Mouse (Mus musculus): ENCODE measurements at regions not wholly inside any gene's neighbourhood (a gene's known extent, or its start where the extent isn't known, plus 50 kb on each side); places are given as distances from the start of the nearest gene placed in this dataset.

DNA sequence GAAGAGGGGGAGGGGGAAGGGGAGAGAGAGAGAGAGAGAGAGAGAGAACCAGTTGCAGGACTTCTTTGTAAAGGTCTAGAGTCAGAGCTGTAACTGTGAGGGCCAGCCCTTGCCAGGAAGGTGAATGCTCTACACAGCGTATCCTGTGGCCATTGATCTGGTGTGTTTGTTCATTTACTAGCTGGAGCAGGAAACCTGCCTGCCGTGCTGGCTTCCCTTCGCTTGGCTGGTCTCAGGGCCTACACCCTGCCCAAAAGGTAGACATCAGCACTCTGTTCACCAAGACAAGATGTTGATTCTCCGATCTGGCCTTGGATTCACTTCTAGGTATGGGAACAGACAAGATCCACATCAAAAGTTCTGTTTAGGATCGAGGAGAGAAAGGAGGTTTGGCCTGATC is 87.5 kb upstream of the Haao start:
- DNase-seq (ENCODE audit: low spot score in 2 of 2) = no peak

DNA sequence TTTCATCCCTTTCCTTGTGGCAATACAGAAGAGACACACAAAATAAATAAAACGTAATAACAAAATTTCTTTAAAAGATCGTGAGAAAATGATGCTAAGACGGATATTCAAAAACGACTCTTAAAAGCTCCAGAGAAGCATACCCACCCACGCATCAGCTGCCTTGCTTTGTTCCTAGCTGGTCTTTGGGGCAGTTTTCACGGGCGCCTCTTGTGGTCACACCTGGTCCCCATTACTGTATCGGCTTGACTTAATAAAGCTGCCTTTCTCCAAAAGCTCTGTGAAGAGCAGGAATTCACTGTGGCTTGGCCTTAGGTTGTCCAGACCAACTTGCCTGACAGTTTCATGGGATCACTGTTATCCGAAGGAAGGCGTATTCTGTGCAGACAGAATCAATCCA is 86.0 kb upstream of the Haao start:
- DNase-seq (ENCODE audit: low spot score in 2 of 2) = no peak

DNA sequence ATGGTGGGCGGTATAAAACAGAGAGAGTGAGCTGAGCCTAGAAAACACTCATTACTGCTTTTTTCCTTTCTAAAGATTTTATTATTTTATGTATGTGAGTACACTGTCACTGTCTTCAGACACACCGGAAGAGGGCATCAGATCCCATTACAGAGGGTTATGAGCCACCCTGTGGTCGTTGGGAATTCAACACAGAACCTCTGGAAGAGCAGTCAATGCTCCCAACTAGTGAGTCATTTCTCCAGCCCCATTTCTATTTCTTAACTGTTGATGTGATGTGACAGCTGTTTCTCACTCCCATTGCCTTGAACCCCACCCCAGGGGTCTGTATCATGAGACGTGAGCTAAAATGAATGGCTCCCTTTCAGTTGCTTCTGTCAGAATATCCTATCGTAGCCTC is 82.6 kb upstream of the Haao start:
- DNase-seq (ENCODE audit: low spot score in 2 of 2) = no peak

DNA sequence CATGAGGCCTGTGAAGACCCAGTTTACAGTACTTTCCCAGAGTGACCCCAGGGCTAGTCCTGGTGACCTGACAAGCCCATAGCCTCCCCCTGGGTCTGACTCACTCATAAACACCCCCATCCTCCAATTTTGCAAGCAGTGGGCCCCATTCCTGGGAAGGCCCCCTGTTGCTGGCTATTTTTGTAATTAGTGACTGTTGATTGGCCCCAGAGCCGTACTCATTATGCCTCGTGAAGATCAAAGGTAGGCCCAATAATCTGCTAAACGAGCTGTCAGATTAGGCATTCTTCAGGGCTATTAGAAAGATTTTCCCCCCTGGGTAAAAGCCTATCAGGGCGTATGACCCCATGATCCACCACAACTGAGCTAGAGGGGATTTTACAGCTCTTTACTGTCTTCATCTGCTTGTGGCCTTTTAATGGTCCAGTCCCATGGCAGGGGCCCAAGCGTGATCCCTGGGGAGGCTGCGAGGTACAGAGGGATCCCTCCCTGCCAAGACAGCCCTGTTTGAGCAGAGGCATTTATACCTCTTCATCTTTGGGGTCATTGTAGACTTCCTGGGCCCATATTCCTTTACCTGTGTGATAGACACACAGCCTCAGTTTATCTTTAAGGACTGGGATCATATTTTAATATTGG is 80.1 kb upstream of the Haao start:
- no peak for DNase-seq (ENCODE audit: low spot score in 2 of 2)

DNA sequence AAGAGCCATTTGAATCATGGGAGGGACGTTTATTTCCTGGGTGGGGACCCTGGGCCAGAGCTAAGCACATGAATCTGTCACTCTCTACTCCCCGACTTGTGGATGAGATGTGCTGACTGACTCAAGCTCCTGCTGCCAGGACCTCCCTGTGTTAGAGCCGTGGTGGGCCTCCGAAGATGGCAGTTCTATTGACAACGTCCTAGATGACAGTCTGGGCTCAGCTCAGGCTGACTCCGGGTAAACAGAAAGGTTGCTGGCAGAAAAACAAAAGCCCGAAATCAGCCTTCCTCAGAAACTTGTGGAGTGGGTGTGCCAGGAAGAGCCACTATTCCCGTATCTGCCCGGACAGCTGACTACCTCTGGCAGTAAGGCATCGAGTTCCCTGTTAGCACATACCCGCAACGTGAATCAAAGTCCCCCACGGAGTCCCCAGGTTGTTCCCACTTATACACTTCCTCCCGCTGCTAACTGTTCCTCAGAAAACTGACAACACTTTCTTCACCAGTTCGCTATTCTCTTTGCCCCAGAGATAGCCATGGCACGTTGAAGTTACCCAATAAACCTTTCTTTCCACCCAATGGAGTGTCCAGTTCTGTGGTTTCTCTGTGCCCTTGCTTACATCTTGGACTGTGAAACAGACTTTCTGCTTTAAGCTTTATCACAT is 76.6 kb upstream of the Haao start:
- DNase-seq (ENCODE audit: low spot score in 2 of 2) = no peak

DNA sequence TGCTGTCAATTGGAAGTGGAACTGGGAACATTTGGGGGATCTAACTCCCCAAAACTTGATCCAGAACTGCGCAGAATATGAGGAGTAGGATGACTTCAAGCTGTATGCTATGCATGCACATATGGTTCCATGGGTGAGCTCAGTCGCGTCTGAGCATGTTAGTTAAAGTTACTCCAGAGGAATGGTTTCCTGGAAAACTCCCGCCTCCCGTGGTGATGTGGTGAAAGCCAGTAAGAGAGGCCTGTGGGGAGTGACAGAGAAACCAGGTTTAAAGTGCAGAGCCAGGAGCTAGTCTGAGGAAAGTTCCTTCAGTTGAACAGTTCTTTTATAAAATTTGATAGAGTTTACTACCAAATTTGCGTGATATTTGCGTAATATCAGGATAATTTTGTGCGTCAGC is 73.1 kb upstream of the Haao start:
- DNase-seq (ENCODE audit: low spot score in 2 of 2) = no peak

DNA sequence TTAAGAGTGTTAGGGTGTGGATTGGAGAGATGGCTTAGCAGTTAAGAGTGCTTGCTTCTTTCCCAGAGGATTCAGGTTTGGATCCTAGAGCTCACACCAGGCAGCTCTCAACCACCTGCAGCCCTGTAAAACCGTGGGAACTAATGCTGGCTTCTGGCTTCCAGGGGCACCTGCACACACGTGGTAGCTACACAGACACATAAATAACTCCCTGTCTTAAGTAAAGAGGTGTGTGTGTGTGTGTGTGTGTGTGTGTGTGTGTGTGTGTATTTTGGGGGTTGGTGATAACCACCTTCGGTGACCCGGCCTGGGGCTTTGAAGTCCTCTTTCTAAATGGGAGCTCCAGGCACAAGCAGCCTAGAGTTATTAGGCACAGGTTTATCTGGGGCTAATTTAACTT is 72.5 kb upstream of the Haao start:
- no peak for DNase-seq (ENCODE audit: low spot score in 2 of 2)

DNA sequence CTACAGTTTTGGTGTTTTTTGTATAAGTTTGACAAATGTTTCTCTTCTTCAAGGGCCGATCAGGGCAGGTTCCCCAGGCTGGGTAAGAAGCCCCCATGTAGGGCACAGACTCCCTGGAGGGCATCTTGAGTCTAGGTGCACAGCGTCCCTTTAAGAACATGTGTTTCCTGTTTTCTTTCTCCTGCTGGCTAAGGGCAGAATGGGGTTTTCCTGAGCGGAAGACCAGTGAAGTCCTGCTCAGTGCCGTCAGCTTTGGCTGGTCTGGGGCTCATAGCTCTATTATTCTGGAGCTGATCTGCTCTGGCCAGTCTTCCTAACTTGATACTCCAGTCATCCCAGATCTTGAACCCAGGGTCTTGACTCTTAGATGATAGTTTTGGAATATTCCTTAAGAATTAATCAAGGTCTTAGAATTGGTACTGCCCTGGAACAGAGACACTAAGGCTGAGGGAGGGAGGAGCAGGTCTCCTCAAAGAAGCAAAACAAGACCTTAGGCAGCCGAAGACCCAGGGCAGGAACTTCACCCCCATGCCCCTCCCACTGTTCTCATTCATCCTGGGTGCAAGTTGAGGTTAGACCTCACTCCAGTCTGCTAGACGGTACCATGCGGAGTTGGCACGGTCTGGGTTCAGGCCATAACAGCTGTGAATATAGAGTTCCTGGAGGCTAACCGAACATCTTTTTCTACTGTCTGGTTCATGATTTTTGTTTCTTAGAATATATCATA is 70.8 kb upstream of the Haao start:
- DNase-seq (ENCODE audit: low spot score in 2 of 2) = no peak

DNA sequence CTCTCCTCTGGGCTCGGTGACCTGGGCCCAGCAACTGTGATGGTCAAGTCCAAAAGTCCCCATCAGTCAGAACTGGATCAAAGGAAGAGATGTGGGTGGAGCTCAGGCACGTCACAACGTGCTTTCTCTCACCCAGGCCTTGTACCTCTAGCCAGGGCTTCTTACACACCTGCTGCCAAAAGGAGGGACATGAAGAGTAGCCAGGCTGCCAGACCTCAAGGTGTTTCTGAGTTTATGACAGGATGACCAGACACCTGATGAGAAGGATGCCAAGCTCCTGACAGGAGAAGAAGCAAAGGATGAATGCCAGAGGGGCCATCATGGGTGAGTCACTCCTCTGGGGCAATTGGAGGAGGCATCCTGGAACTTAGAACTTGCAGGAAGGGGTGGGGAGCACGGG is 70.0 kb upstream of the Haao start:
- no peak for DNase-seq (ENCODE audit: low spot score in 2 of 2)

DNA sequence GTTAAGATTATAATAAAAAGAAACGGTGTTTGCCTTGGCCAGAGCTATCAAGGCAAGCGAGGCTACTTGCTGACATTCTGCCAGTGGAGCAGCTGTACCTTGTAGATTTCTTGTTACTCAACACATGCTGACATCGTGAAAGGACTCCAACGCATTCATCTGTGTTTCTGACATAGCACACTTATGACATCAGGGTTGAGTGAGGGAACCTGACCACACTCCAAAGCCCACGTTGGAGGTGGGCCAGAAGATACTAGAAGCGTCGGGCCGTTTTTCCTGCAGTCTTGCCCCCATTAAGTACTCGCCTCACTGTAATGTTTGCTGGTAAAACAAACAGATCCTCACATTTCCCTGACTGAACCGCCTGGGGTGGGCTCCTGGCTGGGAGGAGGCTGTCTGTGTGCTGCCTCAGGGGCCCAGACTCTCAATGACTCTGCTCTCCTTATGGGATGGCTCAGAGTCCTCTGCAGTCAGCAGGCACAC is 69.0 kb upstream of the Haao start:
- no peak for DNase-seq (ENCODE audit: low spot score in 2 of 2)

DNA sequence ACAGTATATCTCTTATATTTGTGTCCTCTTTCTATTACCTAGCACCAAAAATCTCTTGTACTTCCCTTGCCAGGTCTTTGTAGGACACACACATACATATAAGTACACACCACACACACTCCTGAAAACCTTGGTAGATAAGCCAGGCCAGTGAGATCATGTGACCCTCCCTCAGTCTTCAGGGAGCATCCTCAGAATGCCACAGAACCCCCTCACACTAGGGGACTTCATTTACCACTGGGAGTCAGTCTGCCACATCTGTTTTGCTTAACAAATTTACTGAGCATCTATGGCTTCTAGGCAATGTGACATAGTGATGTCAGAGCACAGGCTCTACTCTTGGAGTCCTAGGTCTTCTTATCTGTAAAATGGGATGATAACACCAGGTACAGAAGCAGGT is 67.3 kb upstream of the Haao start:
- no peak for DNase-seq (ENCODE audit: low spot score in 2 of 2)

DNA sequence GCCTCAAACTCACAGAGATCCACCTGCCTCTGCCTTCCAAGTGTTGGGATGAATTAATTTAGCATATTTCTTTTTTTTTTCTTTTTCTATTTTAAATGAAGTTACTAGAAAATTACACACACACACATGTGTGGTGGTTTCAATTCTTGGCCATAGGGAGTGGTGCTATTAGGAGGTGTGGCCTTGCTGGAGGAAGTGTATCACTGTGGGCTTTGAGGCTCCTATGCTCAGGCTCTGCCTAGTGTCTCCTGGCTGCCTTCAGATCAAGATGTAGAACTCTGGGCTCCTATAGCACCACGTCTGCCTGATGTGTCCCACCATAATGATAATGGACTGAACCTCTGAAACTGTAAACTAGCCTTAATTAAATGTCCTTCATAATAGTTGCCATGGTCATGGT is 66.8 kb upstream of the Haao start:
- DNase-seq (ENCODE audit: low spot score in 2 of 2) = no peak

DNA sequence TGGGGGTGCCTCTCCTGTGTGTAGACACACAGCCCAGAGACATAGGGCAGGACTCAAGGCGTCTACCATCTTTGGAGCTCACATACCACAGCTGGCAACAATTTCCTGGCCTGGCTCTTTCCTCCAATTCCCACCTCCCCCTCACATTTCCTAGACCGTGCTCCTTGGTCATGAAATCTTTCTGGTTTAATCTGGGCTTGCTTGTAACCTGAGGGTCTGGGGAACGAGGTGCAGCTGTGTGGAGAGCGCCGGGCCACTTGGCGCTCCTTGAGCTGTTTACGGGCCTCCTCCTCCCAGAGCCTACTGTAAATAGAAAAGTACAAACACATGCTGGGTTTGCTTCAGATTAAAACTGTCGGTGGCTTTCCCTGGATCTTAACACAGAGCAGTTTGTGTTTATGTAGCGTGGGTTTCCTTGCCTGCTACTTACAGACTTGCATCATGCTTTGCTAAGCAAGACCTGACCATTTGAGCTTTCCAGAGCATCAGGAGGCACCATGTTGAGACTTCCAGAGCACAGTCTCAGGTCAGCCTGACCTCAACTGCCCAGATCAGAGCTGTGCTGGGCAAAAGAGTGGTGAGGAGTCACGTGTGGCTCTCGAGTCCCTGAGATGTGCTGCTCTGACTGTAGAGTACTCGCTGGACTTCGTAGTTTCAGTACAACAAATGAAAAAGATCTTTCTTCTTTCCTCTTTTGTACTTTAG is 66.1 kb upstream of the Haao start:
- DNase-seq (ENCODE audit: low spot score in 2 of 2) = no peak

DNA sequence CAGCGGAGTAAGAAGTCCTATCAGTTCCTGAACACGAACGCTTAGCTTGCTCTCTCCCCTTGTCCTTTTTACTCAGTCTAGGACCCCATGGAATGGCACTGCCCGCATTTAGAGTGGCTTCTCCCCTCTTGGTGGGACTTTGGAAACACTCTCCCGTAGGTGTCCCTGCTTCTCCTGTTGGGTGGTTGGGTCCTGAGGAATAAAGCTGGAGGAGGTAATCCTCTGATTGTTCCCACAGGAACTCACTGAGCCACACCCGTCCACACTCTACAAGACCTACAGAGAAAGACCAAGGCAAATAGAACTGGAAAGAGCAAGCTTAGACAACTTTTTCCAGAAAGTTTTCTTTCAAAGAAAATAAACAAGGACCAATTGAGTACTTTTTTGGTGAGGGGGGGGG is 64.7 kb upstream of the Haao start:
- no peak for DNase-seq (ENCODE audit: low spot score in 2 of 2)

DNA sequence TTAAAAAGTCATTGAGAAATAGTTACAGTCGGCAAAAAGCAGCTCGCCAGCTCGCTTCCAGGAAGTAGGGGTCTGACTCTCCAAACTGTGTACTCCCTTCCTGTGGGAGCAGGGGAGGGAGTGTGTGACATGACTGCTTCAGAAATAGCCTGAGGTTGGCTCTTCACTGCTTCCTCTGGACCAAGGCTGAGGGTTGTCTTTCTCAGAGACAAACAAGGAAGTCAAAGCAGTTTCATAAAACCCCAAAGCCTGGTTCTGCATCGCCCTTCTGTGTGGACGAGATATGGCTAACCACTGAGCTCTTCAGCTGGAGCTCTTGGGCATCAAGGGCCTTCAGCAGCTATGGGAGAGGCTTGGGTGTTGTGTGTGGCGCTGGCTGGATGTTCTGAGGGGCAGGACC is 61.0 kb upstream of the Haao start:
- no peak for DNase-seq (ENCODE audit: low spot score in 2 of 2)

DNA sequence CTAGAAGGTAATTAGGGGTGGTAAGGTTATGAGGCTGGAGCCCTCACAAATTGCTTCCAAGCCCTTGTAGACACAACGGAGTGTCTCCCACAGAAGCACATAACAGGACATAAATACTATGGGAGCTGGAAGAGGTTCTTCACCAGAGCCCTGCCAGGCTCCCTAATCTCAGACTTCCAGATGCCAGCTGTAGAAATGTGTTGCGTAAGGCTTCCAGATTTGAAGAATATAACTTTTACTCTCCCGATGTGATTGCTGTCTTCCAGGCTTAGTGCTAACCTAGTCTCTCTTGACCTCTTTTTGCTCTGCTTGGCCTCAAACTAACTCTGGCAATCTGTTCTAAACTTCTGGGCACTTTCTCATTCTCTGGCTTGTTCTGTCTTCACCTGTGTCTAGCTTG is 59.8 kb upstream of the Haao start:
- DNase-seq (ENCODE audit: low spot score in 2 of 2) = no peak

DNA sequence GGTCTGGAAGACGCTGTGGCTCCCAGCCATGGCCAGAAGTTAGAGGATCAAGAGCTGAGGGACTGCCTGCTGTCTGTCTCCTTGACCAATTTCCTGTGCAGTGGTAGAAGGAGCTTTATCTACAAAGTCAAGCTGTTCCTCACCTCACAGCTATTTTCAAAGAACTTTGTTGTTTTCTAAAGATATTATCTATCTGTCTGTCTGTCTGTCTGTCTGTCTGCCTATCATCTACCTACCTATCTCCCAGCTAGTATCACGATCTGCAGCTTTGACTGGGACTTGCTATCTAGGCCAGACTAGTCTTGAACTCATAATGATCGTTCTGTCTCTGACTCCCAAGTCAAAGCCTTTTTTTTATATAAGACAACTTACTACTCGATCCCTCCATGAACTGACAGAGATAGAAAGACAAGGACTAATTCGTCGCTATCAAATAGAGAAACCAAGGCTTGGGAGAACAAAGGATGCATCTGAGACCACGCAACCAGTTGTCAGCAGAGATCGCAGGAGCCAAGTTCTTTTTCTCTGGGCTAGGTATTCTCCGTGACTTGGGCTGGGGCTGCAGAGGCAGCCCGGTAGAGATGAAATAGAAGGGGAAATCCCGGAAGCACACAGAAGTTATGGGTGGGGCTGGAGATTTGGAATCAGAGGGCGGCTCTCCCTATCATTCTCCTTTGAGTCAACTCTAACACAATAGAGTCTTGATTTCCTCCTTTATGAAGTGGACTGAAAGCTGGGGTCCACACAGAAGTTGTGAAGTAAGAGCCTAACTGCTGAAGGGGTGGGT is 59.2 kb upstream of the Haao start:
- DNase-seq (ENCODE audit: low spot score in 2 of 2) = no peak

DNA sequence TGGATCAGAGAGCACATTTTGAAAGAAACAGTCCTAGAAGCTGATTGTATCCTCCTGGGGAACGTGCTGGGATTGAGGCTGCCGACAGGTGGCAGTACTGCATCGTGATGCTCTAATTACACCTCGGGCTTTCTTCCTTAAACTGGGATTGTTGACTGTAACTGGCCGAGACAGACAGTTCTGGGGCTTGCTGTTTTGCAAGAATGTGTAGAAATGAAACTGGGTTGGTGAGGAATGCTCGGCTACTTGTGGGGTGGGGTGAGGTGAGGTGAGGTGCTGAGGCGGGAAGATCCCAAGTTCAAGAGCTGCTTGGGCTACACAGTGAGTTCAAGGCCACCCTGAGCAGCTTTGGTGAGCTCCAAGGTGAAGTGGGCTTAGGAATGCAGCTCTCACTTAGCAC is 55.7 kb upstream of the Haao start:
- peak; percentile 22 to 66 for DNase-seq (ENCODE audit: low spot score in 2 of 2)

DNA sequence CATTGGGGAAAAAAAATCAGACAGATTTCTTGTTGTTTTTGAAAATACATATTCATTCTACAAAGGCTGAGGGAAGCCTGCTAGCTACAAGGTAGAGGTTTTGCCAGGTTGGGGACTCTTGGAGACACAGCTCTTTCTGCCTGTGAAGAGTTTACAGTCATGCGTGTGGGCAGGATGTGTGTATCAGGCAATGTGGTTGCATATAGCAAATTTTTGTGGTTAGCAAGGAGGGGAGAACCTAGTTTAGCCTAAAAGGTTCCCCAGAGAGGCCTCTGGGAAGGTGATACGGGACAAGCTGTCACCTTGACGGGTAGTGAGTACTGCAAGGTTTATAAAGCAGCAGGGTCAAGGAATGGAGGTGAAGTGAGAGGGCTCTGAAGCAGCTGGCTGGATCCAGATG is 54.8 kb upstream of the Haao start:
- DNase-seq (ENCODE audit: low spot score in 2 of 2) = peak in 1 of 2 experiments; percentile 17

DNA sequence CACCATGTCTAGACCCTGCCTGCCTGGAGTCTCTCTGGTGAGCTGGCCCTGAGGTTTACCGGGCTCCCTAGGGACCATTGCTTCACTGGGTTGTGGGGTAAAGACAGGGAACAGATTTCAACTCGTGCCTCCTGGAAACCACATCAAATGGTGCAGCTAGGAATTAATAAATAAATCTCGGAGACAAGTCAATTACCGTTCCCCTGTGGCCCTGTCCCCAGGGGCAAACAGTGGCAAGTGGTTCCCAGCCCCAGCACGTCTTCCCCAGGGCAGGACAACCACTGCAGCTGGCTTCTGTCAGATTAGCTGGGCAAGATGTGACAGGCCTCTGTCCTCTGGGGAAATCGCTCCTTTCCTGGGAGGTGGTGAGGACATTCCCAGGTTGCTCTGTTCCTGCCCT is 54.3 kb upstream of the Haao start:
- no peak for DNase-seq (ENCODE audit: low spot score in 2 of 2)

DNA sequence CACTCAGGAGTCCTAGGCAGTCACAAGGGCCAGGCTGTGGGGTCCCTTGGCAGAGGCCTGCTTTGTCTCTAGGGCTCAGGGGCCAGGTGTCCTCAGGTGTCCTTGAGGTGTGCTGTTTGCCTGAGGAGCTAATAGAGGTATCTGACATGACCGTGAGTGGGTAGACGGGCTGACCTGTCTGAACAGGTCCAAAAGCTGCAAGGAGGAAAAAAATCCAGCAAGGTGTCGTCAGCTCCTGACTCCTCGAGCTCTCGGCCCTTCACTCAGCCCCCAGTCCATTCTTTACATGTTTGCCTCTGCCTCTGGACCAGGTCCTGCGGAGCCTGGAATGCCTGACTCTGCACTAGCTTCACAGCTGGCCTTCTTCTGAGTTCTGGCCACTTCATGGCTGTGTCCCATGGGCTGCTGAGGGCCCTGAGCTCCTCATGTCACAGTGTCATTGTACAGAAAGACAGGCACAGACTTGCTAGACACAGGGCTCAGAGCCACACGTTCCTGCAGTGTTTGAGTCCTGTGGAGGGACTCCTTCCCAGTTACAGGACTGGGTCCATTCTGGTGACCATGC is 51.9 kb upstream of the Haao start:
- no peak for DNase-seq (ENCODE audit: low spot score in 2 of 2)

Measured in thymus, postnatal 10 days (tissue).